Mouse (Mus musculus): ENCODE data around the gene Samd8.

- TF ChIP-seq CTCF (IDR thresholded peaks at IDR 0.05; ENCODE audit: insufficient read depth, low read depth, low read length) = no peak
- no peak for TF ChIP-seq POLR2A (IDR thresholded peaks at IDR 0.05; ENCODE audit: insufficient read depth, low read depth, low read length)
These were observed 37.8 kb downstream of the Samd8 start for GRCm38 (mm10) chr14:21788121-21788520.
